Mouse (Mus musculus): ENCODE data around the gene Bcl2l13.
"Not testable (repeated sequence)": the region's sequence is repeated elsewhere in the genome, so short reads cannot be mapped to it uniquely, and the experiment has no call there.

- not testable (repeated sequence) for TF ChIP-seq CTCF (conservative IDR thresholded peaks at IDR 0.05; ENCODE audit: low read length); NANOG (IDR thresholded peaks at IDR 0.05; ENCODE audit: borderline replicate concordance, low read length)
Measured at GRCm38 (mm10) chr6:120811999-120812398, 24.0 kb upstream of the Bcl2l13 start.

Data from E14TG2a.4 (cell line).